Mouse (Mus musculus) cerebellum, adult 9-10 months (tissue): ENCODE measurements around the gene Orc5.
A peak's percentile ranks its signal among the peaks of the same experiment; 100 is the strongest.

Source experiments
- DNase-seq: peaks from one replicate; pipeline ENCODE4 v3.0.0; 2022

The Orc5 gene

DNA sequence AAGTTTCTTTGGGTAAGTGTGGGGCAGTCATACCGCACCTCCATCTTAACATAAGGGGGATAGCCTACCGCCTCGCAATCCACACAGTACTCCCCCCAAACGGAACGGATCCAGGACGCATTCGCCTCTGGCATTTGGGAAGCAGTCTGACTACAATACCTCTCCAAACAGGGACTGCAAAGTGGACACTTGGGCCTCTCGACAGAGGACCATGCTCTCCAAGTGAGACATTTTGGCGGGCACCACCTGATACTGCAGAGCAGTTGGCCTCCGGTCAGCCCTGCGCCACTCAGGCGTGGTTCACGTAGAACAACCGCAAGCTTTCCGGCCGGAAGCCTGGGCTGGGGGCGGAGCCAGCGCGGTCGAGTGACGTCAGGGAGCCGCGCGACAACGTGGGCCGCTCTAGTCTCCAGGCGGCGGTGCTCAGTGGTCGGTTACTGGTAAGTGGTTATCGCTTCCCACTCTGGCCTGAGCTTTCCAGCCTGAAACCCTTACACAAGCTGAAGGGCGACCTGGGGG lies at the start of gene Orc5:
TSS of gene Orc5 (minus strand) at position 397 of the 519 bp plus-strand sequence.
- DNase-seq = peak; percentile 93

DNA sequence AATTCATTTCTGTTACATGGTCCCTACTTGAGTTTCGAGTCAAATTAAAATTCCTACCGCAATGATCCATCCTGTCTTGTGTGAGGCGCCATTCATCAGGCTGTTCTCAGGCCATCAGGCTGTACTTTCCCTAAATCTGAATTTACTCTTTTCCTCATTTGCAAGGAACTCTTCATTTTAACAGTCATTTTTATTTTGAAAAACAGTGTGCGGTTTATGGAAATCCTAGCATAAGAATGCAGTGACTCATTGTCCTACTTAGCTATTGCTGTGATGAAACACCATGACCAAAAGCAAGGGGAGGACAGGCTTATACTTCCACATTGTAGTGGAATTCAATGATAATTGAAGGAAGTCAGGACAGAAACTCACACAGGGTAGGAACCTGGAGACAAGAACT lies 46.8 kb upstream of the Orc5 start:
- no peak for DNase-seq

DNA sequence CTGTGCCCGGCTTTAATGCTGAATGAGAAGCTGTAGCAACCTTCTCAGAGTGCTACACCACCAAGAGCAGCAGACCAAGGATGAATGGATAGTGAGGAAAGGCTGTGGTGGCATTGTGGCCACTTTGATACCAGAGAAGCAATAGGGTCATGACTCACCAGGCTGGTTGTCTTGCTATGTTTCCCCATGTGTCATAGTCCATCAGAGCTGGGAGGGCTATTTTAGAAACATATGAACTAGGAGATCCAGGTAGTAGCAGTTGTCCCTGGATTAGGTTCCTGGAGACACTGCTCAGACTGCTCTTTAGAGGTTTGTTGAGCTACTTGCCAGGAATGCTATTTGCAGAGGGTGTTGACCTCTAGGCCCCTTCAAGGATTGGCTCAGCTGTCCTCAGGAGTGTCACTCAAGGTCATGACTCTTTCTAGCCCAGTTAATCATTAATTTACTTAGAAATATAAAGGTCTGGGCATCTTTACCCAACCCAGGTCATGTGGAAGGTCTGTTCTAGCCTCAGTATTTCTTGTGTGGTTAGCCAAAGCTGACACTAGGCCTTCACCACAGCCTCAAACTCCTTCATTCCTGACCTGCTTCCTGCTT lies 39.2 kb upstream of the Orc5 start:
- no peak for DNase-seq

DNA sequence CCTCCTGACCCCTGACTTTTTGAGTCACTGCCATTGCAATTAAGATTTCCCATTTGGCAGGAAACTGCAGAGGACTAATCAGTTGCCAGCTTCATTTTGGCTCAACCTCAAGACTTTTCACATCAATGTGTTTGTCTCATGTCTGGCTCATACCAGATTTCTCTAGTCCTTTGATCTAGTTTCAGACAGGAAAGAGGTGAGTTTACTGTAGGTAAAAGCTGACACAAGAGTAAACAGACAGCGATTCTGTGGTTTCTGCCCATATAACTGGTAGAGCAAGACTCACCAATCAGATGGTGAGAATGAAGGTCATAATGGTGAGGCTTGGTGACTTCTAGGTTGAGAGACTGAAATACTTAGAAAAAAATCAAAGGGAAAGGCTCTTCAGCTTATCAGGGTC lies 37.3 kb upstream of the Orc5 start:
- no peak for DNase-seq

DNA sequence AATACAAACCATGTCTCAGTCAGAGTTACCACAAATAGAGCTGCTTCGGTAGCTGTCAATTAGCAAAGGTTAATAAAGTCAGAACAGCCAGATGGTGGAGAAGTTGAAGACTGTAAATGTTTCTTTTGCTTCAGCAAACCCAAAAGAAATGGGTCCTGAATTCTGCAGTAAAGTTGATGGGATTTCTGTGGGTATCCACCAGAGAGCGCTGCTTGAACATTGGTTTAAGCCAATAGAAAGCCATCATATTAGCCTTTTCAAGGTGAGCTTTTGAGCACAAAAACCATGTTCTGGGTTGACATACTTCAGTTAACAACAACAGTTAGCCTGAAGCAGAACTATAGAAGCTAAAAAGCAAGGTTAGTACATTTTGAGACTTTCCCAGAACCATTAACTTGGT lies 34.3 kb upstream of the Orc5 start:
- no peak for DNase-seq

DNA sequence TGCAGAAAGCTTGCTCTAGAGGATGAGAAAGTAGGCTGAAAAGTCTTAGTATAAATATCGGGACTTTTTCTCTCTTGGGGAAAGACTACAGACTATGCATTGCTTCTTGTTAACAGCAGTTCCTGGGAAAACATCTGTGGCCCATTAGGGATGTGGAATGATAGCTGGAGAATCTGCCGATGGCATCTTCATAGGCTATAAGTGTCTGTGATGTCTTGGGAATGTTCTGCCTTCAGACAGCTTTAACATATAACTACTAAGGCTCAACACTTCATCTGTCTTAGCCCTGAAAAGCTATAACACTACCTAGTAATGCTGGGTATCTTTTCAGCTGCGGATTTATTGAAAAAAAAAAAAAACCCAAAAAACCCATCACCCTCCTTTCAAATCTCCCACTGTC lies 27.8 kb upstream of the Orc5 start:
- DNase-seq = no peak

DNA sequence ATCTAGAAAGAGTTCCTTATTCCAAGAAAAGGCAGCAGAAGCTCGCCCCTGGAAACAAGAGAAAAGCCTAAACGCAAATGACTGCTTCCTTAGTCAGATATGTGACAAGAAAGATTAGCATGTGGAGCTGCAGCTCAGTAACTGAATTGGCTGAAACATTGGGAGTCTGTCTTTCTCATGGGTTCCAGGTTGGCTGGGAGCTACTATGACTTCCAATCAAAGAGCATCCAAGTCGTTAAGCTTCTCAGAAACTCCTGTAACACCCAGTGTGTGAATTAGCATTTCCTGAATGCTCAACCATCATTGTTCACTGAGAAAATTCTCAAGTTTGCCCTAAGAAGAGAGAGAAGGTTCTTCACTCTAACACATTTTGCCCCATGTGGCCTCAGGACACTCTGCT lies 24.5 kb upstream of the Orc5 start:
- DNase-seq = no peak

DNA sequence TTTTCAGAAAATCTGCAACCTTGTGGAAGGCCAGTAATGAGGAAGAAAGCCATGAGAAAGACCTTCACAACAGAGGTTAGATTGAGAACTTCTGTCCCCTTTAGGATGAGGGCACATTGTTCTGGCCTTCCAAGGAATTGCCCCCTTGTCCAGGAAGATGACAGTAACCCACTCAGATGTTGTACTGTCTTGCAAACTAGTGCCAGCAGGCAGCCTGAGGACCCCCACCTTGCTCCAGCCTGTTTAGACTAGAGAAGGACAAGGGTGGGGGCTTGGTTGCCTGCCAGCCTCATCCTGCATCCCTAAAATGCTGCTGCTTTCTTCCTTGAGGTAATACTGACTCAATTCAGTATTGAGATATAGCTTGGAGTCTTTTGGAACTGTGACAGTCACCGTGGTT lies 23.9 kb upstream of the Orc5 start:
- no peak for DNase-seq

DNA sequence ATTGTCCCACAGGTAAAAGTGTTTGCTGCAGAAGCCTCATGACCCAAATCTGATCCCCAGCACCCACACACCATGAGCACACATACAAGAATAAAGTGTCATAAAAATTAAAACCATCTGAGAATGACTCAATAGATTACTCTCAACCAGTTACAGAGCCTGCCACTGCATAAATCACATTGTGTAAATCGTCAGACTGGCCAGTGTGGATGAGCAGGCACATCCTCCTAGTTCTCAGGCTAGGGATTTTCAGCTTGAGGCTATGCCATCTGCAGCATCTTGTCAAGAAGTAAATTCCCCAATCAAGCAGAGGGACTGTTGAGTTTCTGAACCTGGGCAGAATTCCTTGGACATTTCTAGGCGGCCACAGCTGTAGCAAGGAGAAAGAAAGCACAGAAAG lies 23.5 kb upstream of the Orc5 start:
- DNase-seq = no peak

DNA sequence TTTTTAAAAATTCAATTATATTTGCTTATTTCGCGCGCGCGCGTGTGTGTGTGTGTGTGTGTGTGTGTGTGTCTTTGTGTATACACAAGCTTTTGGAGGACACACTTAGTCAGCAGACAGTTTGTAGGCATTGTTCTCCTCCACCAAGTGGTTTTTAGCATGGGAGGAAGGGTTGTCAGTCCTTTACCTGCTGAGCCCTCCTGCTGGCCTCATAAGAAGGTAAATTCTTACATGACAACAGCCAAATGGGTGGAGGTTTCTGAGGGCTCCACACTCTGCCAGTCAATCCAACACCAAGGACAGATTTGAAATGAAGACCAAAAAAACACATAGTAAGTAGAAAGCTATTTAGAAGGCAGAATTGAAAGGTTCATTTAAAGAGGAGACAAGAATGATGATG lies 22.7 kb upstream of the Orc5 start:
- DNase-seq = no peak

DNA sequence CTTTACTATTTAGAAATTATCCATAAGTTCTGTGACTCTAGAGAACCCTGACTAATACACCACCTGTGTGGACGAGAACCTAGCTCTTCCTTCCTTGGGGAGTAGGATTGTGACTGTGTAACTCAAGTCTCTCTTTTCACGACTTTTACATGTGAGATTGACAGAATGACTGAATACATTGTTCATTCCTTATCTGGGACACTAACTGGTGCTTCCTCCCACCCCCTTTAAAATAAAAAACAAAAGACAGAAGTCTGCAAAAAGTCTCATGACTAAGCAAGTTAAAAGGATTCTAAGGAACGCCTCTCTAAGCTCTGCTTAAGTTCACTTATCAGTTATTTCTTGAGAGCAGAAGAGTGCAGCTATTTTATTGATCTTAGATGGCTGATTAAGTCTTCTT lies 22.2 kb upstream of the Orc5 start:
- DNase-seq = no peak

DNA sequence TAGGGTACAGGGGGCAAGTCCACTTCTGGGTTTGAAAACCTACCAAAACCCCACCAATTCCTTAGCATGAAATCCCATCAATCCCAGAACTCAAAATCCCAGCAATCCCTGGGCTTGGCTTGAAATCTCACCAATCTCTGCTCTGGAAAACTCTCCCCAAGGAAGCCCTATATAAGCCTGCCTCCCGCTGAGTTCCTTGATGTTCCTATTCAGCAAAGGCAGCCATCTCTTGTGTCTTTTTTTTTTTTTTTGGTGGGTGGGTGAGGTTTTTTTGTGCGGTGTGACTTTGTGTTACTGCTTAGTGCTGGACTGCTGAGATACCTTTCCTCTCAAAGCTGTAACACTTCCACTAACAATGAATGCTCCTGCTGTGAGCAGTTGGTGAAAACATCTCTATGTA lies 15.5 kb upstream of the Orc5 start:
- DNase-seq = no peak

DNA sequence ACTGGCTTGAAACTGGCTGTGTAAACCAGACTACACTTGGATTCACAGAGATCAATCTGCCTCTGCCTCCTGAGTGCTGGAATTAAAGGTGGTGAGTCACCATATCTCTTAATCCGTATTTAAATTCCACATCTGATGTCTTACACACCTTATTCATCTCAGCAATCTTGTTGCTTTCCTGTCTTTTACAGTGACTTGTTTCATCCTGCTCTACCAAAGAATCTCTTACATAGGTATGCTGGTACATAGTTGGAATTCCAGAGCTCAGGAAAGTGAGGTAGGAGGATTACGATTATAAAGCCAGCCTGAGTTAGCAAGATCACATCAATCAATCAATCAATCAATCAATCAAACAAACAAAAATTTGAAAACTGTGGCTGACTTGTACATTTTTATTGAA lies 9.6 kb upstream of the Orc5 start:
- DNase-seq = no peak

DNA sequence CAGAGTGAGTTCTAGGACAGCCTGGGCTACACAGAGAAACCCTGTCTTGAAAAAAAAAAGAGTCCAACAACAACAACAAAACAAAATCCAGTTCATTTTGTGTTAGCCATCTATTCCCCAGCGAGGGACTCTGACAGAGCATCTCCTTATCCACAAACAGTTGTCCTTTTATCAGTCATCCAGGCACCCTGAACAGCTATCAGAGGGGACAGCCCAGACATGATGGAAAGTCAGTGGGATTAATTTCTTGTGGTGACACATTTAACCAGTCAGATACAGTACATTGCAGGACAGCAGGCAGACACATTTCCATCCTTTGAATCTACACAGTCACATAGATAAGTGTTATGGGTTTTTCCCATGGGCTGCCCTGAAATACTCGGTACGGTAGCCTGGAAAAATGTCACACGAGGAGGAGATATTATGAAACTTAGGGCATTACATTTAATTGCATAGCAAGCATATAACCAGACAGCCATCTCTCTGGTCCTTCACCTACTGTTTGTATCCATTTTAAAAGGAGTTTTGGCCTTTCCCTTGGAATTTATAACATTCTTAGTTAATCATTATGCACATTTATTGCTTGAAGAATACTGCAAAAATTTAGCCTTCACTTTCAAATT lies 7.4 kb upstream of the Orc5 start:
- no peak for DNase-seq

DNA sequence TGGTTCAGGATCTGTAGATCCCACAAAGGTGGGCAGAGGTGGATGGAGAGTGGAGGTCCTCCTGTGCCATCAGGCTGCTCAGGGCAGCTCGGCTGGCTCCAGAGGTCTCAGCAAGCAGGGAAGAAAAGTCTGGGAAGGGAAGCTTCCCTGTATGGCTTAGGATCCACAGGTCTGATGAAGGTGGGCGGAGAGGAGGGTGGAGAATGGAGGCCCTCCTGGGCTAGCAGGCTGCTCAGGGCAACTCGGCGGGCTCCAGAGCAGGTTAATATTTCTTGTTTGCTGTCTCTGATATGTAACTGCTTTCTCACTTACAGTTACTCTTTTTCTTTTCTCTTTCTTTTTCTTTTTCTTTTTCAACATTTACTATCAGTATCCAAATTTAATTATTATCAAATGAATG lies 6.5 kb upstream of the Orc5 start:
- no peak for DNase-seq

DNA sequence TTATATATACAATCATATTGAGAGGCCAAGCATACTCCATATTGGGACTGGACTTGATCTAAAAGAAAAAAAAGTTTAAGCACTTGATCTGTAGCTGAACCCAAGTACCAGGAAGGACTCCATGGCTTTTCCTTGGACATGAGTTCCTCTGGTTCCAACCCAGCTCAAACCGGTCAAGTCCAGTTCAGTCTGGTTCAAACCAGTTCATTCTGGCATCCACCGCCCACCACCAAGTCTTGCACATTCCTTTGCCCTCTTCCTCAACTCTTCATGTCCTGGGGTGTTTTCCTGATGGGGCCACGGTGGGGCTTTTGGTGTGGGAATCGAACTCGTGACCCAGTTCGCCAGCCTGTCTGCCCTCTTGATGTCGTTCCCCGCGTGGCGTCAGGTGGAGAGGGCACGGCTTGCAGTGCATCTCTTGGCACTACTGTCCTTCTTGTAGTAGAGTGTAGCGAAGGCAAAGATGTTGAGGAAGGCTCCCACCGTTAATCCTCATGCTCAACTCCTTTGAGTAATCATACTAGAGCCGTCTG lies 2.1 kb upstream of the Orc5 start:
- DNase-seq = no peak

DNA sequence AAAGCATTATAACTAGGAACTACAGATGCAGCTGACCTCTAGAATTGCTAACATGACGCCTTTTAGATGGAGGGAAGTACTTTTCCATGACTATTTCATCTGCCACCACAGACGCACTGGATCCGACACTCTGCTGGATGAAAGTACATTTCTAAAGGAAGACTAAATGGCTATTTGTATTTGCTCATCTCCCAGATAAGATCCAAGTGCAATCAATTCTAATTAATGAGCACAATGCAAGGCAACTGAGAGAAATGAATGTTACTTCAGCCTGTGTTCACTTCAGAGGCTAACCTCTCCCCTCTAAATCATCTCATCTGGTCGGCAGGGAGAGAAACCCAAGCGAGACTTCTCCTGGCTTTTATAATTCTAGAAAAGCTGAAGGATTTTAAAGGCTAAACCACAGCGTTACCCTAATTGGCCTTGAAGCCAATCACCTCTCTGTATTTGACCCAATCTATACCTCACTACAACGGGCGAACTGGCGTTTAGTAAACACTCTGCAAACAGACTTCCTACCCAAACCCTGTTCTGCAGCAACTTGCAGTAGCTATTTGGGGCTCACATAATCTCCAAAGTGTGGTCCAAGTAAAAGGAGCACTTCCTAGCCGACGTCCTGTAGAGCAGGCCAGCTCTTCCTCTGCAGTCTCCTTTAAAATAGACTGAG lies 730 bp downstream of the Orc5 start:
- no peak for DNase-seq

DNA sequence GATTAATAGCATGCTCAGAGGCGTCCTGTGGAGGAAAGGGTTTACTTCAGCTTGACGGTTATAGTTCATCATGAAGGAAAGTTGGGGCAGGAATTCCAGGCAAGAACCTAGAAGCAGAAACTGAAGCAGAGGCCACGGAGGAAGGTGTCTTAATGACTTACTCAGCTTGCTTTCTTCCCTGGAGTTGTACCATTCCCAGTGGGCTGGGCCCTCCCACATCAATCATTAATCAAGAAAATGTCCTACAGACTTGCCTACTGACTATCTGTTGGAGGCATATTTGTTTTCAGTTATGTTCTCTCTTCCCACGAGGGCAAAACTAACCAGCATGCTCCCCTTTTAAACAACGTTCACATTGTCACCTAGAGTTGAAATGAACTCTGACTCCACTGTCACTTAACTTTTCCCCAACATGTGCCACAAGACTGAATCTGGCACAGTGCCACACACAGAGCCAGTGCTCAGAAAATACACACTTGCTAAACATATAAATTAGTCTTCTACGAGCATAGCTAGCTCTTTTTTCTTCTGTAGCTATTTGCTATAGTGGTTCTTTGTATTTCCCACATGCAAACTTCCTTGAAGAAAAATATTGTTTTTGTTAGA lies 1.6 kb downstream of the Orc5 start:
- DNase-seq = peak; percentile 22

DNA sequence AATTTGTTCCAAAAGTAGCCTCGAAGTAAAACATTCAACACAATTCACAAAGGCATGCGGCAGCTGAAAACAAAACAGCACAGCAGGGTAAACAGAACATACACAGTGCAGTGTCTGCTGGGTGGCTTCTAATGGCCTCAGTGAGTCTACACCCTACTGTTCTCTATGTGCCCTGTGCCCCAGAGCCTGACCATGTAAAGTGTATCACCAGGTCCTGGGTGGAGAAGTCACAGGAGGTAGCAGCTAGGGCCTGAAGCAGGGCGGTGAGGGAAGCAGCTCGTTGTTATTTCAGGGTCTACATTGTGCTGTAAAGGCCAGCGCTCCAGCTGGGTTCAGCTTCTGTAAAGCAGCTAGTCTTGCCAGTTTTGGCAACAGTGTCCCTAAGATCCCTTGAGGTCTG lies 3.7 kb downstream of the Orc5 start:
- DNase-seq = no peak

DNA sequence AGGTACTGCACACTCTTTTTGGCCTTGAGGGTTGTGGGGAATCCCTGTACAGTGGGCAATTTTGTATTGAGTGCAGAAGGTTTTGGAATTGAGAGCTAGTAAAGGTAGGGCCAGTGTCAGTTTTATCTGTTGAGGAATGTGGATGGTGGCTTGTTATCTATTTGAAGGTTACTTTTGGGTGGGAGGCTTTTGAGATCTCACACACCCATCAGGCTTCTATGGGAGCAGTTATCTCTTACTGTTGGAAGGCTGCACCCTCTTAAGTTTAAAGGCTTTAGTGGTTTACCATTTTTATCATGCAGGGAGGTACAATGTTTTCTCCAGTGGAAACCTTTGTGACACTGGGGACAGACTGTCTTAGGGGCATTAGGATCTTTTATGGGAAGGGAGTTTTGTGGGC lies 4.9 kb downstream of the Orc5 start:
- no peak for DNase-seq

DNA sequence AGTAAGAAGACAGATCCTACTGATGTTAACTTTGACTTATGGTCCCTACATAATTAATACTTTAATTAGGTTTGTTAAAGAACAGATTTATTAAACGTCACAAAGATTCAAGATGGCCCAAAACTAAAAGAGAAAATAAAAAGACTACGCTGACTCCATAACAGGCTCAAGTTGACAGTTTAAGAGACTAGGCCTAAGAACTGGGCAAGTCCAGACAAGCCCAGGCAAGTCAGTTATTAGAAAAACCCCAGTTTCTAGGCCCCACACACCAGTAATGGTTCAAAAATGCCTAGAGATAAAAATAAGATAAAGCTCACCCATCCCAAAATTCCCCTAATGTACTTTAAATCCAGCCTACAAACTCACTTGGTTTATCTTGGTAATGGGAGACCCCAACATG lies 7.6 kb downstream of the Orc5 start:
- no peak for DNase-seq

DNA sequence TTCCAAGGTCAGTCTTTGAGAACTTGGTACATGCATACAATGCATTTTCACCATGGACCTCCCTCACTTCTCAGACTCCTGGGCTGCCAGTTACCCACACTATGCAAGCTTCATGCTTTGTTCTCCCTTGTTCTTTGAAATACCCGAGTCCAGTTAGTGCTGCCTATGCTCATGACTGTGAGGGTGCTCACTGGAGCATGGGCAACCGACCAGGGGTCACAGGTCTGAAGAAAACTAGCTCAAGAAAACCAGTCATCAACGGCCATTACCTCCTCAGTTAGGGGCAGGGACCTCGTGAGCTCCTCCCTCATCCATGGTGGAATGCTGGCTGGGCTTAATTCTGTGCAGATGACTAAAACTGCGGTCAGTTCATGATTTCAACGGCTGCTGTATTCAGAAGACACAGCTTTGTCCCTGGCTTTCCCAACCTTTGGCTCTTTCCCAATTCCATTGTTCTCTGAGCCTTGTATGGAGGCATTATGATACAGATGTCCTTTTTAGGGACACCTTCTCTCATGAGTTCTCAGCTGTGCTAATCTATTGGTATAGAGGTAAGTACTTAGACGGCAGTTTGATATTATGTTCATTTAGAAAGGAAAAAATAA lies 11.1 kb downstream of the Orc5 start:
- DNase-seq = no peak

DNA sequence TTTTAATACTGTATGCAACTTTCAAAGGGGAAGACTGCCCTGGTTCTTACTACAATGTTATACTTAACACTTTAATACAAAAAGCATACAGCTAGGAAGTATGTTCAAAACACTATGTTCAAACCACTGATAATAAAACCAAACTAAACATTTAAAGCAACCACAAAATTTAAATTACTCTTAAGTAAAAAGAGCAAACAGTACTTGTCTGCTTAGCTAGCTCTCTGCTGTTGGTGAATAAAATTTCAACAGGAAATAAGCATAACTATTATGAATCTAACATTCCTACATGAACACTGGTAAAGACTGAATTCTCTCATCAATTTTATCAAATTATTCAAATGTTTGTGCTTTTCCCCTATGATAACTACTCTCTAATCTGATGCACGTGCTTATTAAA lies 13.5 kb downstream of the Orc5 start:
- DNase-seq = no peak

DNA sequence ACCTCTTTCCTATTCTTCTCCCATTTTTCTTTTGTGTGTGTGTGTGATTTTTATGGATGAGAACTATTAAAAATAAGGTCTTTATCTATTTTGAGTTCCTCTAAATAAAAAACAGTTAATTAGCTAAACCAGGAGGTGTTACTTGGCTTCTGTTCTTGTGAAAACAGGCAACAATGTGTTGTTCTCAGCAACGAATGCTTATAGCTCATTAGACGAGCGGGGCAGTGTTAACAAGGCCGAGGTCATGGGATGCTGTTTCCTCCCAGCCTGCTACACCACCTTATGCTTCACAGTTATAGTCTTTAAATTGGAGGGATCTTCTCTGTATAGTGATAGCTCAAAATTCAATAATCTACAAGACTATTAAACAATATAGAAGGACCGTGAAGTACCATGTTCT lies 17.7 kb downstream of the Orc5 start:
- no peak for DNase-seq
